Mouse (Mus musculus) midbrain, embryonic 16.5 days (tissue): ENCODE results near the gene Gm5105. TPM values are rescaled to one million over a fixed set of nuclear protein-coding genes. Genes with fewer than 3 reads are reported as not detected.
A peak's percentile ranks its signal among the peaks of the same experiment; 100 is the strongest.

ENCODE experiments used
- ATAC-seq: fragments of 200-750 bp; cut with Nextera tagmentation; 2 replicates; pipeline ENCODE4 v1.8.0; 2017; ENCODE audit warnings: moderate TSS enrichment
- H3K27ac ChIP-seq: fragments of 300-500 bp; sonication (generic); 2 replicates; pipeline ENCODE4 v1.5.1; 2014; ENCODE audit warnings: mild to moderate bottlenecking, low read length, mixed read lengths
- H3K27me3 ChIP-seq: fragments of 300-500 bp; sonication (generic); 2 replicates; pipeline ENCODE4 v1.6.1; 2014; ENCODE audit warnings: low read depth, low read length, mixed read lengths; ENCODE audit not compliant: control insufficient read depth, insufficient read depth
- H3K36me3 ChIP-seq: fragments of 300-500 bp; sonication (generic); 2 replicates; pipeline ENCODE4 v1.6.1; 2014; ENCODE audit warnings: mild to moderate bottlenecking, low read length, moderate library complexity, mixed read lengths; ENCODE audit not compliant: control insufficient read depth, insufficient read depth
- H3K4me1 ChIP-seq: fragments of 300-500 bp; sonication (generic); 2 replicates; pipeline ENCODE4 v1.6.1; 2014; ENCODE audit warnings: mild to moderate bottlenecking, low read length, mixed read lengths; ENCODE audit not compliant: control insufficient read depth, insufficient read depth
- H3K4me2 ChIP-seq: fragments of 300-500 bp; sonication (generic); 2 replicates; pipeline ENCODE4 v1.6.1; 2014; ENCODE audit warnings: mild to moderate bottlenecking, low read length, mixed read lengths
- H3K4me3 ChIP-seq: fragments of 300-500 bp; sonication (generic); 2 replicates; pipeline ENCODE4 v1.5.1; 2014; ENCODE audit warnings: low read depth, mild to moderate bottlenecking, low read length, moderate library complexity, mixed read lengths
- H3K9ac ChIP-seq: fragments of 300-500 bp; sonication (generic); 2 replicates; pipeline ENCODE4 v1.6.1; 2014; ENCODE audit warnings: low read depth, low read length, mixed read lengths
- H3K9me3 ChIP-seq: fragments of 300-500 bp; sonication (generic); replicated peaks from 2 replicates; pipeline ENCODE4 v1.6.1; 2014; ENCODE audit warnings: mild to moderate bottlenecking, low read length, mixed read lengths; ENCODE audit not compliant: control insufficient read depth, poor library complexity, severe bottlenecking
- WGBS: fragments of 180-500 bp; shearing (Covaris S2); extraction: QIAGEN DNeasy Blood & Tissue Kit; methylation state at CpG from one replicate; pipeline ENCODE4 v1.1.7; 2014; 5-methylcytosine and 5-hydroxymethylcytosine counted together
- polyA plus RNA-seq: library from polyadenylated mRNA; unstranded; fragments of >200 nt; fragmentation: Nextera tagmentation; extraction: Ambion mirVana; gene quantifications from 2 replicates; pipeline ENCODE4 v1.2.1, GENCODE M21; 2015

Gm5105 gene
- polyA plus RNA-seq, 1 experiment from 2014 or later: 0.26 TPM

DNA sequence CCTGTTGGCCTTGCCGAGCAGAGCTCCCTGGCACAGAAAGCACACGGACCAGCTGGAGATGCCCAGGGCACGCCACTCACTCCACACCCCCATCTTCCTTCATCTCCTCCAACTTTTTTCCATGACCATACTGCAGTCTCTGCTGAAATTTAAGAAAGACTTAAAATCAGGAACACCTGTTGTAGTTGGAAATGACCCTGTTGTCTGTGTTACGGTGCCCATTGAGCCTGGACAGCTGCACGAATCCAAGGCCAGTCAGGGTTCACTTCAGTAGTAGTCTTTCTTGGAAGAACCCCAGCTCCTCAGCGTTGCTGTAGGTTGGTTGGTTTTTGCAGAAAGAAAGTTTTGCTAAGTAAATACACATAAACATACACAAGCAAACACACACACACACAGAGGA lies 17.6 kb downstream of the Gm5105 start:
- Histone ChIP-seq H3K4me1 (no peaks in the 10 kb centered on the region), H3K36me3 (no peaks in the 10 kb centered on the region), H3K9me3 (no peaks in the 10 kb centered on the region), H3K9ac (no peak overlapping the region), H3K27me3 (no peaks in the 10 kb centered on the region), H3K4me3 (no peak overlapping the region), H3K27ac (no peak overlapping the region), H3K4me2 (no peak overlapping the region)
- ATAC-seq: no peak
- WGBS: 93% methylated on average over 6 of the region's 6 CpGs

DNA sequence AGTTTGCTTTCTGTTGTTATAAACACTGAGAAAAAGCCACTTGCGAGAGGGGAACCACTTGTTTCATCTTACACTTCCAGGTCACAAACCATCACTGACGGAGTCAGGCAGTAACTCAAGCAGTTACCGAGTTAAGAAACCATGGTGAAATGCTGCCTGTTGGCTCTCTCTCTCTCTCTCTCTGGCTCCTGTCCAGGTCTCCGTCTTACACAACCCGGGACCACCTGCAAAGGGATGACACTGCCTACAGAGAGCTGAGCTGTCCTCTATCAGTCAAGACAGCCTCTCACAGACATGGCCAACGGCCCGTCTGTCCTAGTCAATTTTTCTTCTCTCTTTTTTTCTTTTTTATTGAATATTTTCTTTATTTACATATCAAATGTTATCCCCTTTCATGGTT lies 23.9 kb downstream of the Gm5105 start:
- no peaks in the 10 kb centered on the region for H3K36me3 ChIP-seq
- H3K27me3 ChIP-seq: no peaks in the 10 kb centered on the region
- no peak overlapping the region for H3K9ac ChIP-seq
- no peak overlapping the region for H3K4me2 ChIP-seq
- H3K27ac ChIP-seq: no peak overlapping the region
- 73% methylated on average over 7 of the region's 7 CpGs for WGBS
- H3K4me1 ChIP-seq: no peaks in the 10 kb centered on the region
- no peaks in the 10 kb centered on the region for H3K9me3 ChIP-seq
- no peak overlapping the region for H3K4me3 ChIP-seq
- ATAC-seq: no peak

DNA sequence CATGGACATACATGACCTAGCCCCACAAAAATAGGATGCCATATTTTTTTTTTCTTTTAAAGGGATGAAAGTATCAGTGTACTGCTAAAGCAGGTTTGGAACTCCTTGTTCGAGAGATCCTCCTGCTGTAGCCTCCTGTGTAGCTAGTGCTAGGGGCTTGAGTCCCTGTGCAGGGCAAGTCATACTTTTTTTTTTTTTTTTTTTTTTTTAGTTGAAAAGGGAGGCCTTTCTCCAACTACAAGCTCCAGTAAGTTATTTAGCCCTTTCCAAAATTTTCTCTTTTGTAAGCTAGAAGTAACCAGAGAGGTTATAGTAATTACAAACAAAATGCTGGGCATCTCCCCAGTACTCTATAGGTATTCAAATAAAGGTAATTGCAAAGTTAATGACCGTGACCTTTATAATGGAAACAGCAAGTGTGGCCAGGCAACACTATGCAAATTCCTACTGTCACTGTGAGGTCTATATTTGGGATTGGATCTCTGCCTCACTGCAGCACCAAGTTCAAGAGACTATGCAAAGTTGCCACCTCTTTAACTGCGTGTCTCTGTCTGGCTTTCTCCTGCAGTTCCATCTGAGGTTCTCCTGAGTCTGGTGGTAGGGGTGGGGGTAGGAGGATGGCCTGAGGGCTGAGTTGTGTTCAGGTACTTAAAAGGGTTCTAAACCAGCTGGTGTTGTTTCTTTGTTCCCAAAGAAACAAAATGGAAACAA lies 25.4 kb downstream of the Gm5105 start:
- peak; percentile 39; the same call in 1 of the 2 replicates for ATAC-seq
- 53% methylated on average over 3 of the region's 3 CpGs for WGBS

DNA sequence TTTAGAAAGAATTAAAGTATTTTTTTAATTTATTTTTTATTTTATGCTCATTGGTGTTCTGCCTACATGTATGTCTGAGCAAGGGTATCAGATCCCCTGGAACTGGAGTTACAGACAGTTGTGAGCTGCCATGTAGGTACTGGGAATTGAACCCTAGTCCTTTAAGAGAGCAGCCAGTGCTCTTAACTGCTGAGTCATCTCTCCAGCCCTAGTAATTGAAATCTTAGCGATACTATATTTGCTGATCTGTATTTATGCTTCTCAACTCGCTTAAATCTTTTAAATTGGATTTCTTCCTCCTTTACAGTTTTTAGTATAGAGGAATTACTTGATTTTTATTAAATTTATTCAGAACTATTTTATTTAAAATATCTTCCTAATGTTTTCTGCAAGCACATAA lies 26.2 kb downstream of the Gm5105 start:
- 79% methylated on average over 2 of the region's 2 CpGs for WGBS
- no peak for ATAC-seq

More for the DNA sequence above, 25.4 kb downstream of the Gm5105 start:
- Histone ChIP-seq H3K36me3 (no peaks in the 10 kb centered on the region), H3K9ac (no peak overlapping the region), H3K9me3 (no peaks in the 10 kb centered on the region), H3K4me1 (no peaks in the 10 kb centered on the region), H3K27ac (no peak overlapping the region), H3K4me3 (no peak overlapping the region), H3K27me3 (no peaks in the 10 kb centered on the region), H3K4me2 (no peak overlapping the region)

DNA sequence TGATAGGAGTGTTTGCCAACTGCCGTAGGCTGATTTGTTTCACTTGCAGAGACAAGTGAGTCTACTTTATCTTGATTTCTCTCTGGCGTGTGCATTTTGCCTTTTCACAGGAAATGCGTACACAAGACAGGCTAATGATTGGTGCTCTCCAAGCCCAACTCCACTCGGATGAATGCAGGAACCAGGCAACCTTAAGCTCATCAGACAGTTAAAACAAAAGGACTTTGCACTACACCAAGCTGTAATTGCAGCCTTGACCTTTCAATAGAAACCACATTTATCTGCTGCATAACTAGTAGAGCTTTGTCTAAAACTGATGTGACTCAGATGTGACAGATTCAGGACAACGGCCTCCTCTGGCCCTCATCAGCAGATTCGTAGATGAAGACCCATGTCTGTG lies 33.2 kb downstream of the Gm5105 start:
- no peak overlapping the region for H3K4me2 ChIP-seq
- no peaks in the 10 kb centered on the region for H3K9me3 ChIP-seq
- no peak overlapping the region for H3K4me3 ChIP-seq
- H3K27ac ChIP-seq: no peak overlapping the region
- no peaks in the 10 kb centered on the region for H3K36me3 ChIP-seq
- whole genome bisulfite sequencing: 87% methylated on average over 6 of the region's 6 CpGs
- ATAC-seq: no peak
- no peak overlapping the region for H3K9ac ChIP-seq
- no peaks in the 10 kb centered on the region for H3K27me3 ChIP-seq
- no peaks in the 10 kb centered on the region for H3K4me1 ChIP-seq

More for the DNA sequence above, 26.2 kb downstream of the Gm5105 start:
- Histone ChIP-seq H3K9me3 (no peaks in the 10 kb centered on the region), H3K27ac (no peak overlapping the region), H3K36me3 (no peaks in the 10 kb centered on the region), H3K4me1 (no peaks in the 10 kb centered on the region), H3K4me3 (no peak overlapping the region), H3K9ac (no peak overlapping the region), H3K27me3 (no peaks in the 10 kb centered on the region), H3K4me2 (no peak overlapping the region)

DNA sequence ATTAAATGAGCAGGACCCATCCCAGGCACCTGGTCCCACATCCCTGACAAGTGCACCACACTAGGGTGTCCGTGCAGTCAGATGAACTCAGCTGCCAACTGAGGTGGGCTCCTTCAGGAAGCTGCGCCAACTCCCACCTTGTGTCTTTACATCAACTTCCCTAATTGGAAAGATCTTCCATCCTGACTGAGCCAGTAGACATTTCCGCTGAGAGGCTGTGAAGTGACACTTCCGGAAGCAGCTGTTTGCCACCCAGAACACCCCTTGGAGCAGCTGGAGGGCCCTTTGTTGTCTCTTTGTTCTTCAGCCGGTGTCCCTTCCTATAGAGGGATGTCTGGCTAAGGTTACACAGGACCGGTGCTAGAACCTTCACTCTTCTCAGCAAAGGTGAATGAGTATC lies 36.6 kb downstream of the Gm5105 start:
- no peaks in the 10 kb centered on the region for H3K27me3 ChIP-seq
- H3K36me3 ChIP-seq: no peaks in the 10 kb centered on the region
- H3K9ac ChIP-seq: no peak overlapping the region
- H3K4me3 ChIP-seq: no peak overlapping the region
- H3K9me3 ChIP-seq: no peaks in the 10 kb centered on the region
- no peak overlapping the region for H3K4me2 ChIP-seq
- H3K4me1 ChIP-seq: no peaks in the 10 kb centered on the region
- H3K27ac ChIP-seq: no peak overlapping the region
- ATAC-seq: no peak
- WGBS: 83% methylated on average over 6 of the region's 6 CpGs

DNA sequence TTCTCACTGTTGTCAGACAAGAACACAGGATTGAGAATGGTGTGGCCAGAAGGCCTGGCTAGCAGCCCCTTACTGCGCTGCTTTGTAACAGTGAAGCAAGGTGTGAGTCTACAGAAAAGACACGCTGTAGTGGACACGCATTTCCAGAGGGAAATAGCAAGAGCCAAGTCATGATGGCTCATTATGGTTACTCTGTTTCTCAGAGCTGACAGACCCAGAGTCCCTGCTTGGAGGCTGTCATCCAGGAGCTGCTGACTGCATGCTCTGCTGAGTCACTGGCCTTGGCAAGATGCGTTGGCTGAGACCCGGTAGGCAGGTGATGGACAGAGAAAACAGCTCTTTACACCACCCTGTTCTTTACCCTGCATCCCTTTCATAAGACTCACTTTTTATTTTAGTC lies 37.8 kb downstream of the Gm5105 start:
- H3K27me3 ChIP-seq: no peaks in the 10 kb centered on the region
- H3K36me3 ChIP-seq: no peaks in the 10 kb centered on the region
- H3K9ac ChIP-seq: no peak overlapping the region
- no peaks in the 10 kb centered on the region for H3K4me1 ChIP-seq
- H3K9me3 ChIP-seq: no peaks in the 10 kb centered on the region
- H3K4me2 ChIP-seq: no peak overlapping the region
- 95% methylated on average over 5 of the region's 5 CpGs for whole genome bisulfite sequencing
- no peak for ATAC-seq
- no peak overlapping the region for H3K4me3 ChIP-seq
- no peak overlapping the region for H3K27ac ChIP-seq

DNA sequence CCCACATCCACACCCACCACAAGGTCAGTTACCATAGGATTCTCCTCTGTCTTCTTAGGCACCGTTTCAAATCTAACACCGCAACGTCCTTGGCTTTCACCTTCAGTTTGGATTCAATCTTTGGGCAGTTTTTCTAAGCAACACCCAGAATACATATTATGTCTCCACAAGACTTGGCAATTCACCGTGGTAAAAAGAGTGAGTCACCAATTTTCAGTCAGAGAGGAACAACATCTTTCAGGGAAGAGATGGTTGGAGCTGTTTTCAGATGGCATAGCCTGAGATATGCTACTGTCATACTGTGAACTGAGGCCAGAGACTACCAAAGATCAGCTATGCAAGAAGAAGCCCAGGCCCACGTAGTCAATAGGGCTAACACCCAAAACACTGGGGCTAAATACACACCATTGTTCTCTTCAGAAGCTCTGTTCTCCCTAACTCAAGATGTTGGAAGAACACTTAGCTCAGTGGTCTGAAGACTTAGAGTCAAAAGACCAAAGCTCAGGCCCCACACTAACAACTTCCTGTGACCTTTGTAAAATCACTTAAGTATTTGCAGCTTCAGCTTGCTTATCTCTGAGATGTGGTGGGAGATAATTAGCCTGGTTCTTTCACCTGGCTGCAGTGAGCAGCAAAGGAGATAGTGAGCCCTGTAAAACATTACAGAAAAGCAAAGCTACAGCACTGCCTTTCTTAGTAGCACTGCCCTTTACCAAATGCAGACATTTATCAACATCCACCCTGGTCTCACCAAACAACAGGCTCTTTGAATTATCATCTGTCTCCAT lies 39.4 kb downstream of the Gm5105 start:
- WGBS: 80% methylated on average over 5 of the region's 5 CpGs
- H3K36me3 ChIP-seq: no peaks in the 10 kb centered on the region
- H3K4me3 ChIP-seq: no peak overlapping the region
- no peaks in the 10 kb centered on the region for H3K27me3 ChIP-seq
- no peak for ATAC-seq
- no peak overlapping the region for H3K27ac ChIP-seq
- no peak overlapping the region for H3K4me2 ChIP-seq
- no peak overlapping the region for H3K9ac ChIP-seq
- no peaks in the 10 kb centered on the region for H3K9me3 ChIP-seq
- H3K4me1 ChIP-seq: no peaks in the 10 kb centered on the region

DNA sequence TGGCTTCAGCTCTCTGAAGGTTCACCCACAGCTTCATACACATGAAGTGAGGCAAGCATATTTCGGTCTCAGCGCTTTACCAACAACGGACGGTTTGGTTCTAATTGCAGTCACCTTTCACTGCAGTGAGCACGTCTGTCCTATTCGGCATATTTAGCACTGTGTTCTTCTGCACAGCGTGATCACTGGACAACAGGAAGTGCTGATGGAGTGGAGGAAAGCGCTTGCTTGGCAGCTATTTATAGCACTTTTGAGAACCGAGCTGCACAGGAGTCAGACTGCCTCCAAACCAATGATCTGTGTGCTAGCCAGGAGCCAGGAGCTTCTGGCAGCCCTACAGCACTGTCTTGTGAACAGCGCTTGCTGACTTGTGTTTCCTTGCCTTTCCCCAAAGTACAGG lies 40.9 kb downstream of the Gm5105 start:
- H3K9ac ChIP-seq: no peak overlapping the region
- H3K4me2 ChIP-seq: no peak overlapping the region
- H3K4me3 ChIP-seq: no peak overlapping the region
- WGBS: 86% methylated on average over 10 of the region's 10 CpGs
- H3K36me3 ChIP-seq: no peaks in the 10 kb centered on the region
- no peak overlapping the region for H3K27ac ChIP-seq
- H3K27me3 ChIP-seq: no peaks in the 10 kb centered on the region
- no peaks in the 10 kb centered on the region for H3K4me1 ChIP-seq
- H3K9me3 ChIP-seq: no peaks in the 10 kb centered on the region
- no peak for ATAC-seq
